Mouse (Mus musculus) adrenal gland, adult 10 weeks (tissue): Measurements from ENCODE around the gene Scrt2. TPM values are rescaled to one million over a fixed set of nuclear protein-coding genes. Genes with fewer than 3 reads are reported as not detected.

Source experiments
- polyA plus RNA-seq: library from polyadenylated mRNA; stranded (reverse); fragments of 350-450 nt; fragmentation: Illumina TruSeq; extraction: RNeasy Lipid Tissue Mini Kit (QIAGEN cat#74804); gene quantifications from one replicate; pipeline ENCODE4 v1.2.3, GENCODE M21; 2014; ENCODE audit warnings: low read depth, low replicate concordance

Gene Scrt2
- polyA plus RNA-seq, result not detected

GRCm38 (mm10) chr2:152080685-152081541 lies at the start of gene Scrt2:
Gene Scrt2 (plus strand): TSS chr2:152081529.

DNA sequence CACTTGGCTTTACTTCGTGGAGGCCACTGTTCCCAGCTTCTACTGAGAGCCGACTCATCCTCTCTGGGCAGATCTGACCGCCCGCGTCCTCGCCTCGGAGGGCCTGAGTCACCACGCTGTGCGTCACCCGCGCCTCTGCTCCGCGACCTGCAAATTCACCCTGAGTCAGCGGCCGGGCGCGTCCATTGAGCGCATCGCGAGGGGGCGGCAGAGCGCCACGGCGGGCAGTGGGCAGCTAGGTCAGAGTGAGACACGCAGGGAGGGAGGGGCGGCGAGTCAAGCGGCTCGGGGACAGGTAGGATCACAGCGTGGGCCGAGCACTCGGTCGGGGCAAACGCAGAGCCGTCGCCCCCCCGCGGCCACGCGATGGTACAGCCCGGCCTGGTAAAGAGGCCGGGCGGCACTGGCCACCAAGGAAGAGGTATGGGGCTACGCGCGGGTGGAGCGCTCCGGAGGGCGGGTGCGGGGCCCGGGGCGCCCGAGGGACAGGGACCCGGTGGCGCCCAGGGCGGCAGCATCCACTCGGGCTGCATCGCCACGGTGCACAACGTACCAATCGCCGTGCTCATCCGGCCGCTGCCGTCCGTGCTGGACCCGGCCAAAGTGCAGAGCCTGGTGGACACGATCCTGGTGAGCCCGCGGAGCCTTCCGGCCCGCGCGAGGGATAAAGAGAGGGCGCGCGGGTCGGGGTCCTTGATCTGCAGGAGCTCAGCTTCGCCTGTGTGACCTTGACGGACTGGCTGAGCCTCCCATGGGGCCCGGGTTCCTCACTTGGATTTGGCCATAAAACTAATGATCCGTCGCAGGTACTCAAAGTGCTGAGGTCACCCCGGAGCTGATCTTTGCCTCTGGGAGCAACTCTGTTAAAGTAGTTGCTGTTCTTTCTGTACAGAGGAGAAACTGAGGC lies 24.2 kb downstream of the Scrt2 start, which contains the start of gene Srxn1:
Gene Srxn1 (plus strand): TSS at position 199 of the 907 bp plus-strand sequence.

DNA sequence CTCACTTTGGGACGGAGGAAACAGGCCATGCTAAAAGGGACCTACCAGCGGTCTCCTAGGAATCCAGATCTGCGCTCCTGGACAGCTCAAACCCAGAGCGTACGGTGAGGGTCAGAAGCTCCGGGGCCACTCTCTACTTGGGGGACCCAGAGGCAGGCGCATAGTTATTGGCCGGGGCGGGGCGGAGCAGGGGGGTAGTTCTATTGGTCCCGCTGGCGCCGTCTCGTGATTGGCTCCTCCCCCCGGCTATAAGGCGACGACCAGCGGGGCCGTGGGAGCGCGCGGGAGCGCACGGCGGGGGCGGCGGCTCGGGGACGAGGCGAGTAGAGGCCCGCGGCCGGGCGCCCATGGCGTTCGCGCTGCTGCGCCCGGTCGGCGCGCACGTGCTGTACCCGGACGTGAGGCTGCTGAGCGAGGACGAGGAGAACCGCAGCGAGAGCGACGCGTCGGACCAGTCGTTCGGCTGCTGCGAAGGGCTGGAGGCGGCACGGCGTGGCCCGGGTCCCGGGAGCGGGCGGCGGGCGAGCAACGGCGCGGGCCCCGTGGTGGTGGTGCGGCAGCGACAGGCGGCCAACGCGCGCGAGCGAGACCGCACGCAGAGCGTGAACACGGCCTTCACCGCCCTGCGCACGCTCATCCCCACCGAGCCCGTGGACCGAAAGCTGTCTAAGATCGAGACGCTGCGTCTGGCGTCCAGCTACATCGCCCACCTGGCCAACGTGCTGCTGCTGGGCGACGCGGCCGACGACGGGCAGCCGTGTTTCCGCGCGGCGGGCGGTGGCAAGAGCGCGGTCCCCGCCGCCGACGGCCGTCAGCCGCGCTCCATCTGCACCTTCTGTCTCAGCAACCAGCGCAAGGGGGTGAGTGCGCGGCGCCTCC lies 62.2 kb downstream of the Scrt2 start, which contains the start of gene Tcf15:
Gene Tcf15 (plus strand): TSS at position 283 of the 879 bp plus-strand sequence.

Other genes starting within 250 kb of the Scrt2 start
- gene Rspo4, start 238.6 kb upstream of the Scrt2 start, polyA plus RNA-seq, result not detected
- not detected for gene Angpt4, start 170.3 kb upstream of the Scrt2 start, polyA plus RNA-seq
- 0.76 TPM for gene Fam110a, start 101.3 kb upstream of the Scrt2 start, polyA plus RNA-seq
- gene Slc52a3, start 85.0 kb upstream of the Scrt2 start, polyA plus RNA-seq, result 0.64 TPM
- gene Srxn1, start 24.0 kb downstream of the Scrt2 start, polyA plus RNA-seq, result 277 TPM
- not detected for gene Tcf15, start 62.0 kb downstream of the Scrt2 start, polyA plus RNA-seq
- 246 TPM for gene Csnk2a1, start 145.3 kb downstream of the Scrt2 start, polyA plus RNA-seq
- 55.9 TPM for gene Tbc1d20, start 212.3 kb downstream of the Scrt2 start, polyA plus RNA-seq